Mouse (Mus musculus): Measurements from ENCODE around the gene Lrrc2.

Gene Lrrc2

GRCm38 (mm10) chr9:110987331-110987730, 36.0 kb downstream of the Lrrc2 start:
- WGBS, result 88% methylated on average over 4 of the region's 4 CpGs

GRCm38 (mm10) chr9:110988078-110988477, 36.7 kb downstream of the Lrrc2 start:
- 89% methylated on average over 3 of the region's 3 CpGs for WGBS

GRCm38 (mm10) chr9:110989141-110989540, 37.8 kb downstream of the Lrrc2 start:
- 61% methylated on average over 4 of the region's 4 CpGs for WGBS

- 95% methylated on average over 2 of the region's 2 CpGs for WGBS
Measured at GRCm38 (mm10) chr9:110989543-110989942, 38.2 kb downstream of the Lrrc2 start.

GRCm38 (mm10) chr9:110990204-110990603, 38.9 kb downstream of the Lrrc2 start, which contains the start of gene Rtp3:
TSS of gene Rtp3 (minus strand) at chr9:110990583.
- WGBS, result 66% methylated on average over 6 of the region's 6 CpGs

- 52% methylated on average over 3 of the region's 3 CpGs for WGBS
Measured at GRCm38 (mm10) chr9:110993281-110993709, 42.0 kb downstream of the Lrrc2 start.

GRCm38 (mm10) chr9:110994716-110995172, 43.4 kb downstream of the Lrrc2 start:
- WGBS, result 14% methylated on average over 13 of the region's 13 CpGs

- WGBS, result 11% methylated on average over 5 of the region's 5 CpGs
Measured at GRCm38 (mm10) chr9:110997245-110997644, 45.9 kb downstream of the Lrrc2 start.

GRCm38 (mm10) chr9:110999056-110999455, 47.7 kb downstream of the Lrrc2 start:
- 88% methylated on average over 2 of the region's 2 CpGs for WGBS

GRCm38 (mm10) chr9:110999856-111000255, 48.5 kb downstream of the Lrrc2 start:
- 78% methylated on average over 10 of the region's 10 CpGs for WGBS

- WGBS, result 94% methylated on average over 12 of the region's 12 CpGs
Measured at GRCm38 (mm10) chr9:111001621-111002020, 50.3 kb downstream of the Lrrc2 start.

GRCm38 (mm10) chr9:111003279-111003678, 51.9 kb downstream of the Lrrc2 start:
- WGBS, result 88% methylated on average over 9 of the region's 9 CpGs

- WGBS, result 99% methylated on average over 2 of the region's 2 CpGs
Measured at GRCm38 (mm10) chr9:111006544-111006943, 55.2 kb downstream of the Lrrc2 start.

- WGBS, result 70% methylated on average over 3 of the region's 3 CpGs
Measured at GRCm38 (mm10) chr9:111009763-111010162, 58.4 kb downstream of the Lrrc2 start.

- 80% methylated on average over 9 of the region's 9 CpGs for WGBS
Measured at GRCm38 (mm10) chr9:111011550-111011949, 60.2 kb downstream of the Lrrc2 start.

GRCm38 (mm10) chr9:111012041-111012440, 60.7 kb downstream of the Lrrc2 start:
- 72% methylated on average over 3 of the region's 3 CpGs for WGBS

GRCm38 (mm10) chr9:111015658-111016057, 64.3 kb downstream of the Lrrc2 start:
- WGBS, result 85% methylated on average over 4 of the region's 4 CpGs

- WGBS, result 91% methylated on average over 5 of the region's 5 CpGs
Measured at GRCm38 (mm10) chr9:111019022-111019421, 67.7 kb downstream of the Lrrc2 start, which contains the start of gene Ltf. TSS of gene Ltf (plus strand) at chr9:111019271.

GRCm38 (mm10) chr9:111026791-111027190, 75.4 kb downstream of the Lrrc2 start:
- WGBS, result 78% methylated on average over 10 of the region's 10 CpGs

Data from cerebral cortex, adult 2 months (tissue).